Mouse (Mus musculus) cerebellum, adult 11-12 months (tissue): ENCODE data around the gene Serpinb5.
"Not testable (repeated sequence)": the region's sequence is repeated elsewhere in the genome, so short reads cannot be mapped to it uniquely, and the experiment has no call there.

Experiments
- DNase-seq: peaks from one replicate; pipeline ENCODE4 v3.0.0; 2022

Serpinb5 gene

GRCm38 (mm10) chr1:106860847-106861246 lies at the start of gene Serpinb5:
TSS of gene Serpinb5 (plus strand) at chr1:106861173.
- no peak for DNase-seq

- no peak for DNase-seq
These were observed 46.1 kb upstream of the Serpinb5 start for GRCm38 (mm10) chr1:106814864-106815263.

GRCm38 (mm10) chr1:106815265-106815664 lies 45.7 kb upstream of the Serpinb5 start:
- DNase-seq = no peak

GRCm38 (mm10) chr1:106816766-106817165 lies 44.2 kb upstream of the Serpinb5 start:
- DNase-seq = no peak

GRCm38 (mm10) chr1:106818323-106818722 lies 42.6 kb upstream of the Serpinb5 start:
- DNase-seq = no peak

- no peak for DNase-seq
These were observed 38.7 kb upstream of the Serpinb5 start for GRCm38 (mm10) chr1:106822297-106822696.

GRCm38 (mm10) chr1:106828784-106829183 lies 32.2 kb upstream of the Serpinb5 start:
- DNase-seq = no peak

- no peak for DNase-seq
These were observed 4.6 kb downstream of the Serpinb5 start for GRCm38 (mm10) chr1:106865543-106865942.

GRCm38 (mm10) chr1:106866029-106866428 lies 5.1 kb downstream of the Serpinb5 start:
- DNase-seq = no peak

GRCm38 (mm10) chr1:106866768-106867167 lies 5.8 kb downstream of the Serpinb5 start:
- DNase-seq = no peak

- no peak for DNase-seq
These were observed 9.0 kb downstream of the Serpinb5 start for GRCm38 (mm10) chr1:106869986-106870385.

GRCm38 (mm10) chr1:106875193-106875886 lies 14.4 kb downstream of the Serpinb5 start:
- no peak for DNase-seq

GRCm38 (mm10) chr1:106876147-106876546 lies 15.2 kb downstream of the Serpinb5 start:
- no peak for DNase-seq

GRCm38 (mm10) chr1:106882723-106883122 lies 21.8 kb downstream of the Serpinb5 start:
- DNase-seq = no peak

GRCm38 (mm10) chr1:106883369-106883768 lies 22.4 kb downstream of the Serpinb5 start:
- no peak for DNase-seq

- DNase-seq = no peak
These were observed 22.8 kb downstream of the Serpinb5 start for GRCm38 (mm10) chr1:106883812-106884211.

GRCm38 (mm10) chr1:106895142-106895541 lies 34.2 kb downstream of the Serpinb5 start:
- not testable (repeated sequence) for DNase-seq

- no peak for DNase-seq
These were observed 40.4 kb downstream of the Serpinb5 start for GRCm38 (mm10) chr1:106901406-106901805.

GRCm38 (mm10) chr1:106931954-106932353 lies 71.0 kb downstream of the Serpinb5 start:
- no peak for DNase-seq
